Mouse (Mus musculus): ENCODE measurements around the gene Ndrg4. TPM values are rescaled to one million over a fixed set of nuclear protein-coding genes. Genes with fewer than 3 reads are reported as not detected.

Gene Ndrg4
- polyA plus RNA-seq, 1 experiment: 1.2 TPM

DNA sequence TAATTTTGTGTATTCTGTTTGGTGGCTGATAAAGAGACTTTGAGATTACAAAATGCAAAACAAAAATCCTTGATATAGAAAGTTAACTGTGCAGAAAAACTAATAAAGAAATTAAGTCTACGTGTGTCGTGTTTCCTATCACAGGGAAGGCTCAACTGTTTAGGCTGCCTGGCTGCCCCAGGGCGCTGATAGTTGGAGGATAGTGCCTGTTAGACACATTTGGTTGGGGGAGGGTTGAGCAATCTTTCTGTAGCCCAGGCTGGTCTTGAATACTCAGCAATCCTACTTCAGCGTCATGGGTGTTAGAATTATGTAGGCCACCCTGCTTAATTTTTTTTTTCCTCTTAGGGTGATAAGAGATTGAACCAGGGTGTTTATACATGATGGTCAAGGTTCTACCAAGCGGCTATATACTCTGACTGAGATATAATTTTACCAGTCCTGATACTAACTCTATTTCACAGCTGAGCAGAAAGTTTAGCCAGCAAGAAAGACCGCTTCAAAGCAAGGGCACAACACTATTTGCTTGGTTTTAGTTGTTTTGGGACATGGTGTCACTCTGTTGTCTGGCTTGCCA, 38.1 kb downstream of the Ndrg4 start:
- no peak for TF ChIP-seq CTCF (IDR thresholded peaks at IDR 0.05; ENCODE audit: extremely low read depth, insufficient read depth, insufficient read length, insufficient replicate concordance)
- TF ChIP-seq POLR2A (IDR thresholded peaks at IDR 0.05; ENCODE audit: low read depth, low read length): no peak
- DNase-seq (ENCODE audit: low read depth in 1 of 2, low spot score in 2 of 2): no peak
- Histone ChIP-seq H3K4me3 (ENCODE audit: extremely low read depth, insufficient read depth, insufficient read length) (no peak overlapping the region), H3K36me3 (ENCODE audit: control insufficient read depth, insufficient read depth, low read length) (peaks cover 10% of the 10 kb centered on the region), H3K4me1 (ENCODE audit: control insufficient read depth, insufficient read depth, insufficient read length) (peaks cover 6% of the 10 kb centered on the region; the same call in 1 of the 2 replicates), H3K27me3 (ENCODE audit: control insufficient read depth, insufficient read depth, low read length) (no peaks in the 10 kb centered on the region), H3K27ac (ENCODE audit: insufficient read depth, low read length) (no peak overlapping the region)
- 79% methylated on average over 6 of the region's 6 CpGs for WGBS

DNA sequence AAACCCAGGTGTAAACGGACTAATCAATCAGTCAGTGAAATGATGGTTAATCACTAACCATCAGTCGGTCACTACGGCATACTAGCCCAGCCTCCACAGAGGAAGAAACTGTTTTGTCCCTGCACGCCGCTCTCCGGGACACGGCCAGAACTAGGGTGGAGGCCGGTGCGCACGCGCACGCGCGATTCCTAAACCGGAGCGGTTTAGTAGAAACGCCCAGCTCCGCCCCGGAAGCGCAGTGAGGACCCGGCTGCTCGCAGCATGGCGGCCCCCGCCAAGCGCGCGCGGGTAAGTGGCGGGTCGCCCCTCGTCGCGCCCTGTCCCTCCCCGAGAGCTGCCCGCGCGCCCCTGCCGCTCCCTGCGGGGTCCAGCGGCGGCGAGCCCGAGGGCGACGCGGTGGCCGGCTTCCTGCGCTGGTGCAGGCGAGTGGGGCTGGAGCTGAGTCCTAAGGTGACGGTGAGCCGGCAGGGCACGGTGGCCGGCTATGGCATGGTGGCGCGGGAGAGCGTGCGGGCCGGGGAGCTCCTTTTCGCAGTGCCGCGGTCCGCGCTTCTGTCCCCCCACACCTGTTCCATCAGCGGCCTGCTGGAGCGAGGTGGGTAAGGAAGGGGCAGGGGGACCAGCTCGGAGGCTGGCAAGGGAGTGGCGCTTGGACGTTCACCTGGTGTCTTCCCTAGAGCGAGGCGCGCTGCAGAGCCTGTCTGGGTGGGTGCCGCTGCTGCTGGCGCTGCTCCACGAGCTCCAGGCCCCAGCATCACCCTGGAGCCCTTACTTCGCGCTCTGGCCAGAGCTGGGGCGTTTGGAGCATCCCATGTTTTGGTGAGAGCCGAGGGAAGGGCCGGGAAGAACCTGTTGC, 39.1 kb downstream of the Ndrg4 start, which contains the start of gene Setd6:
Gene Setd6 (plus strand): TSS at position 206 of the 856 bp plus-strand sequence.
- DNase-seq (ENCODE audit: low read depth in 1 of 2, low spot score in 2 of 2): peak; percentile 64 to 82
- Histone ChIP-seq H3K36me3 (ENCODE audit: control insufficient read depth, insufficient read depth, low read length) (peaks cover 10% of the 10 kb centered on the region), H3K27ac (ENCODE audit: insufficient read depth, low read length) (peak within 1 kb of the TSS; percentile 27; the same call in 1 of the 2 replicates), H3K27me3 (ENCODE audit: control insufficient read depth, insufficient read depth, low read length) (no peaks in the 10 kb centered on the region), H3K4me3 (ENCODE audit: extremely low read depth, insufficient read depth, insufficient read length) (peak within 1 kb of the TSS; percentile 70), H3K4me1 (ENCODE audit: control insufficient read depth, insufficient read depth, insufficient read length) (peaks cover 6% of the 10 kb centered on the region; the same call in 1 of the 2 replicates)
- under 1% methylated on average over 68 of the region's 79 CpGs for WGBS
- peak; percentile 8; the same call in 1 of the 2 replicates for TF ChIP-seq POLR2A (IDR thresholded peaks at IDR 0.05; ENCODE audit: low read depth, low read length)
- TF ChIP-seq CTCF (IDR thresholded peaks at IDR 0.05; ENCODE audit: extremely low read depth, insufficient read depth, insufficient read length, insufficient replicate concordance): no peak

DNA sequence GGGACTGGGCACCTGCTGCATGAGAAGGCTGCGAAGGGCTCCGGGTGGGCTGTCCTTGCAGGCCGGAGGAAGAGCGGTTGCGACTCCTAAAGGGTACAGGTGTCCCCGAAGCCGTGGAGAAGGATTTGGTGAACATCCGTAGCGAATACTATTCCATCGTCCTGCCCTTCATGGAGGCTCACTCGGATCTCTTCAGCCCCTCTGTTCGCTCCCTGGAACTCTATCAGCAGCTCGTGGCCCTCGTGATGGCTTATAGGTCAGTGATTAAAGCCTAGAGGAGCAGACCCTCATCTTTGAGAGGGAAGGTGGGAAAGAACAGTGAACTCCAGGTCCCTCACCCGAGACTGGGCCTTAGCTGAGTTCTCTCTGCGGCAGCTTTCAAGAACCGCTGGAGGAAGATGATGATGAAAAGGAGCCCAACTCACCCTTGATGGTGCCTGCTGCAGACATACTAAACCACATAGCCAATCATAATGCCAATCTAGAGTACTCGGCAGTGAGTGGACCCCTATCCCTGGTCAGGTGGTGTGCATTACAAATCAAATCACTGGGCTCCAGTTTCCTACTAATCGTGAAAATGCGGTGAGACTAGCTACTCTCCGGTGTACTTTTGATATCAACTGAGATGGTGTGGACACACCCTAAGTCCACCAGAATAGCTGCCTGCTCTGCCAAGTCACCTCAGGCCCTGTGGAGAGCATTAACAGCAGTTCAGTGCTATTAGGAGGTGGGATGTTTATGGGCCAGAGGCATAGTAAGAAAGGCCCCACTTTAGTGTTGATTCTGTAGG, 40.0 kb downstream of the Ndrg4 start:
- peaks cover 13% of the 10 kb centered on the region for H3K36me3 ChIP-seq (ENCODE audit: control insufficient read depth, insufficient read depth, low read length)
- 41% methylated on average over 21 of the region's 21 CpGs for WGBS
- H3K27me3 ChIP-seq (ENCODE audit: control insufficient read depth, insufficient read depth, low read length): no peaks in the 10 kb centered on the region
- peaks cover 6% of the 10 kb centered on the region; the same call in 1 of the 2 replicates for H3K4me1 ChIP-seq (ENCODE audit: control insufficient read depth, insufficient read depth, insufficient read length)
- TF ChIP-seq POLR2A (IDR thresholded peaks at IDR 0.05; ENCODE audit: low read depth, low read length) (no peak), CTCF (IDR thresholded peaks at IDR 0.05; ENCODE audit: extremely low read depth, insufficient read depth, insufficient read length, insufficient replicate concordance) (no peak)
- H3K27ac ChIP-seq (ENCODE audit: insufficient read depth, low read length): no peak overlapping the region
- no peak for DNase-seq (ENCODE audit: low read depth in 1 of 2, low spot score in 2 of 2)
- peak overlapping the region; percentile 70 for H3K4me3 ChIP-seq (ENCODE audit: extremely low read depth, insufficient read depth, insufficient read length)

DNA sequence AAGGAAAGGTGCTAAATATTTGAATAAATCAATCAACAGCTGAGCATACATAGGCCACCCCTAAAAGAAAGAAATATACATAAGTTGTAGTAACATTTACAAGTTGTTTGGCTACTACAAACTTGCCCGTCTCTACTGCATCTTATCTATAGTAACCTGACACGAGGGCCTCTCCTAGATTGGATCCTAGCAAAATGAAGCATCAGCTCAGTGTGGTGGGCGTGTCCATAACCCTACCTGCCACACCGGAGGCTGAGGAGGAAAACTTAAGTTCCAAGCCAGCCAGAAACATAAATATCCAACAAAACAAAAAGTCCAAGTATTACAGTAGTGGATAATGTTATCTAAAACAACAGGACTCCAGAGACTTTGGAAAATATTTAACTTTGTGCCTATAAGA, 50.8 kb downstream of the Ndrg4 start:
- no peak overlapping the region for H3K4me3 ChIP-seq (ENCODE audit: extremely low read depth, insufficient read depth, insufficient read length)
- TF ChIP-seq CTCF (IDR thresholded peaks at IDR 0.05; ENCODE audit: extremely low read depth, insufficient read depth, insufficient read length, insufficient replicate concordance) (no peak), POLR2A (IDR thresholded peaks at IDR 0.05; ENCODE audit: low read depth, low read length) (no peak)
- H3K27ac ChIP-seq (ENCODE audit: insufficient read depth, low read length): no peak overlapping the region
- 81% methylated on average over 4 of the region's 4 CpGs for WGBS
- no peaks in the 10 kb centered on the region for H3K4me1 ChIP-seq (ENCODE audit: control insufficient read depth, insufficient read depth, insufficient read length)
- H3K36me3 ChIP-seq (ENCODE audit: control insufficient read depth, insufficient read depth, low read length): peaks cover 52% of the 10 kb centered on the region
- H3K27me3 ChIP-seq (ENCODE audit: control insufficient read depth, insufficient read depth, low read length): no peaks in the 10 kb centered on the region
- no peak for DNase-seq (ENCODE audit: low read depth in 1 of 2, low spot score in 2 of 2)

DNA sequence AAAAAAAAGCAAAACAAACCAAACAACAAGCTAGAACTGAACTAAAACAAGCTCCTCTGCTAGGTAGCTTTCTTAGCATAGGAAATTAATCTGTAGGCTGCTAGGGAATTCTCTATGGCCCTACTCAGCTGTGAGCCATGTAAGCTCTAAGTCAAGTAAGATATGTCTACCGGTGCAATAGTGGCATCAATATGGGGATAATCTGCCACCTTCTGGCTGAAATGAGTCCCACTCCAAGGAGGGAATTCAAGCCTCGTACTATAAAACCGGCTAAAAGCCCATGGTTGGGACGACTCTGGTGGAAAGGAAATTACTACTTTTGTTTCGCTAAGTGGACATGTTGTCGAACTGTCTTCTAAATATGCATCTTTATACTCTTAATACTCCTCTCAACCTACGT, 61.8 kb downstream of the Ndrg4 start:
- no peak overlapping the region for H3K4me3 ChIP-seq (ENCODE audit: extremely low read depth, insufficient read depth, insufficient read length)
- H3K27me3 ChIP-seq (ENCODE audit: control insufficient read depth, insufficient read depth, low read length): no peaks in the 10 kb centered on the region
- 84% methylated on average over 7 of the region's 7 CpGs for WGBS
- H3K36me3 ChIP-seq (ENCODE audit: control insufficient read depth, insufficient read depth, low read length): peaks cover 57% of the 10 kb centered on the region
- no peaks in the 10 kb centered on the region for H3K4me1 ChIP-seq (ENCODE audit: control insufficient read depth, insufficient read depth, insufficient read length)
- H3K27ac ChIP-seq (ENCODE audit: insufficient read depth, low read length): no peak overlapping the region
- no peak for TF ChIP-seq CTCF (IDR thresholded peaks at IDR 0.05; ENCODE audit: extremely low read depth, insufficient read depth, insufficient read length, insufficient replicate concordance)
- TF ChIP-seq POLR2A (IDR thresholded peaks at IDR 0.05; ENCODE audit: low read depth, low read length): no peak
- DNase-seq (ENCODE audit: low read depth in 1 of 2, low spot score in 2 of 2): no peak

DNA sequence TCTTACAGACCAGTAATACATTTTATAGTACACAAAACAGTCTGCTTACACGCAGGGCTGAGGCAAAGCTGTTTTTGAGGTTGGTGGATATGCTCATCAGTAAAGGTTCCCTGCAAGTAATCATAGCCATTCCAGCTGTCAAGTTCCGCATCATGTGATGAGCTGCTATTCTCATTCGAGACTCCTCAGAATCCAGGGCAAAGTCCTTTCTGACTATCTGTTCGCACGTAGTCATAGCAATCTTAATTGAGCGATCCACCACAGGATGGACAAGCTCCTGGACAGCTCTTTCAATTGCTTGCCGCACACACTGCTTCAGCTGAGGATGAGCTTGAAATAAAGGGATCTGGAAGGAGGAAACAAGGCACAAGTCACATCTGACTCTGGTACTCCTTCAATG, 65.0 kb downstream of the Ndrg4 start:
- no peak overlapping the region for H3K4me3 ChIP-seq (ENCODE audit: extremely low read depth, insufficient read depth, insufficient read length)
- peaks cover 60% of the 10 kb centered on the region for H3K36me3 ChIP-seq (ENCODE audit: control insufficient read depth, insufficient read depth, low read length)
- 96% methylated on average over 7 of the region's 7 CpGs for WGBS

More for the DNA sequence above, 65.0 kb downstream of the Ndrg4 start:
- Histone ChIP-seq H3K4me1 (ENCODE audit: control insufficient read depth, insufficient read depth, insufficient read length) (no peaks in the 10 kb centered on the region), H3K27ac (ENCODE audit: insufficient read depth, low read length) (no peak overlapping the region), H3K27me3 (ENCODE audit: control insufficient read depth, insufficient read depth, low read length) (no peaks in the 10 kb centered on the region)
- no peak for TF ChIP-seq CTCF (IDR thresholded peaks at IDR 0.05; ENCODE audit: extremely low read depth, insufficient read depth, insufficient read length, insufficient replicate concordance)
- TF ChIP-seq POLR2A (IDR thresholded peaks at IDR 0.05; ENCODE audit: low read depth, low read length): no peak
- no peak for DNase-seq (ENCODE audit: low read depth in 1 of 2, low spot score in 2 of 2)
